Mouse (Mus musculus): Measurements from ENCODE around the gene Zfp462.

DNA sequence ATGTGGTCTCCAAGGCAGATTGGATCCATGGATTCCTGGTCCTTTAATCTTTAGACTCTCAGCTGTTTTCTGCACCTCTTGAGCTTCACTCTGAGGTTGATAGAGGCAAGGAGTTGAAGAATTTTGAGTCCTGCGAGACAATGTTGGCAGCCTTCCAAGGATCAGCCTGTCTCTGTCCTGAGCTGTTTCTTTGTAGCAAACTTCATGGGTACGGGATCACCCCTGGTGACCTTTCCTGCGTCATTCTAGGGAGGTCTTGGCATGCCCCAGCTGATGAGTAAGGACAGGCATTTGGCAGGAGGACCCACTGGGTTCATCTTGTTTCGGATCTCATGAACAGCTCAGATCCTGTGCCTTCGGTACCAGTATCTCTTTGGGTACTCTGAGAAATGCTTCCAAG is 22.9 kb downstream of the Zfp462 start:
- TF ChIP-seq CTCF (conservative IDR thresholded peaks at IDR 0.05; ENCODE audit: low read length) (no peak), NANOG (IDR thresholded peaks at IDR 0.05; ENCODE audit: borderline replicate concordance, low read length) (no peak)
